Mouse (Mus musculus): Measurements from ENCODE around the gene Serpina1f.

DNA sequence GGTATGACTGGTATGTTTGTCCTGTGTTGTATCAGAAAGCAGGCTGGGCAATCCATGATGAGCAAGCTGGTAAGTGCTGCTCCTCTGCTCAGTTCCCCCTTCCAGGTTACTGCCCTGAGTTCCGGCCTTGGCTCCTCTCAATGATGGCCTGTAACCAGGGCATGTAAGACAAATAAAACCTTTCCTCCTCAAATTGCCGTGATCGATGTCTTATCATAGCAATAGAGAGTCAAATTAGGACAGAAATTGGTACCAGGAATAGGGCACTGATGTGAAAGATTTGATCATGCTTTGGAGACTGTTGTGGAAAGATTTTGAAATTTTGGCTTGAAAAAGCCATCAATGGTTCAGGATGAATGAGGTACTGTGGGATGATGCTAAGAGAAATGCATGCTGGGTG, 30.0 kb downstream of the Serpina1f start:
- TF ChIP-seq CTCF (IDR thresholded peaks at IDR 0.05; ENCODE audit: control insufficient read depth, insufficient read depth, low read length), result no peak
- TF ChIP-seq POLR2A (IDR thresholded peaks at IDR 0.05; ENCODE audit: borderline replicate concordance, control insufficient read depth, low read depth, low read length), result no peak
